Mouse (Mus musculus): ENCODE results near the gene Cyb5b.

DNA sequence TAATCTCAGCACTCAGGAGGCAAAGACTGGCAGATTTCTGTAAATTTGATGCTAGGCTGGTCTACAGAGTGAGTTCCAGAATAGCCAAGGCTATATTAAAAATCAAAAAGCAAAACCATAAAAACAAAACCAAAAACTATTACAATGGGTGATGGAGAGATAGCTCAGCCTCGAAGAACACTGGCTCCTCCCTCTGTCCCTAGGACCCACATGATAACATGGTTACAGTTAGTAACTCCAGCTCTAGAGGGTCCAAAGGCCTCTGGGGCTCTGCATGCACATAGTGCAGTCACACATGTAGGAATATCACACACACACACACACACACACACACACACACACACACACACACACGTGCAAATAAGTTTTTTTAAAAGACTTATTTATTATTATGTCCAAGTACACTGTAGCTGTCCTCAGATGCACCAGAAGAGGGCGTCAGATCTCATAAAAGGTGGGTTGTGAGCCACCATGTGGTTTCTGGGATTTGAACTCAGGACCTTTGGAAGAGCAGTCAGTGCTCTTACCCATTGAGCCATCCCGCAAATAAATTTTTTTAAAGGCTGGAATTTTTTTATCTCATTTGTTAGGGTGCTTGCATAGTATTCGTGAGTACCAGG is 40.5 kb upstream of the Cyb5b start:
- TF ChIP-seq POLR2A (IDR thresholded peaks at IDR 0.05; ENCODE audit: extremely low read depth, insufficient read depth, low read length): no peak
- no peak for TF ChIP-seq CTCF (IDR thresholded peaks at IDR 0.05; ENCODE audit: extremely low read depth, insufficient read depth, low read length)
